Mouse (Mus musculus): ENCODE data around the gene Sncg.

Sncg gene

GRCm38 (mm10) chr14:34343078-34343477 is 31.5 kb downstream of the Sncg start:
- no peak for DNase-seq (ENCODE audit: low read depth, low spot score)

DNA sequence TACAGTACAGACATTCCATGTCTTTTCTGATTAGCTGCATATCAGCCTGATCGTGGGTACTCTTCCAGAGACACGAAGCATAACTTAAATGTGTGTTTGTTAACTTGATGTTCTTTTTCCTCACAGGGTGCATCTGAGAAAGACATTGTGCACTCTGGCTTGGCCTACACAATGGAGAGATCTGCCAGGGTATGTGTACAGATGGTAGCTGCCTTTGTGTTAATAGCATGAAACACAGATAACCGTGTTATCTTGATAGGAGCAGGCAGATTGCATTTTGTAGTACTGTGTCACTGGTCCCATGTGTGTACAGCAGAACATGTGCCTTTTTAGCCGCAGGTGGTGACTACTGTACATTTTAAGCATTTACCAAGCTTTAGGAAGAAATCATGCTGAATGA is 32.6 kb downstream of the Sncg start:
- DNase-seq (ENCODE audit: low read depth, low spot score), result no peak

DNA sequence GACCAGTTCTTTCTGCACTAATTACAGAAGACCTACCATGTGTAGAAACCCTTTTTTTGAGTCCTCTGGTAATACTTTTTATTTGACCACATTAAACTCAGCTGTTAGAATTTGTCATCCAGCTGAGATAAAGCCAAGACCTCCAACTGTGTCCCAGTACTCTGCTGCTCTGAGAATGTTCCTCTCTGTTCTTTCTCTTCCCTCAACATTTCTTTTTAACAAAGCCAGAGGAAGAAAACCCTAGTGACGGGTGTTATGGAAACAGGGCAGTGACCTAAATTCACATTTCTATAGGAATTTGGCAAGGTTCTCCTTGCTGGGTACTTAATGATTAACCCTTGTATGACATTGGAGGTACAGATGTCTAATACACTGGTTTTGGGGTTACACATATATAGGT is 35.1 kb downstream of the Sncg start:
- no peak for DNase-seq (ENCODE audit: low read depth, low spot score)

- no peak for DNase-seq (ENCODE audit: low read depth, low spot score)
Measured at GRCm38 (mm10) chr14:34332476-34332875, 42.1 kb downstream of the Sncg start.

DNA sequence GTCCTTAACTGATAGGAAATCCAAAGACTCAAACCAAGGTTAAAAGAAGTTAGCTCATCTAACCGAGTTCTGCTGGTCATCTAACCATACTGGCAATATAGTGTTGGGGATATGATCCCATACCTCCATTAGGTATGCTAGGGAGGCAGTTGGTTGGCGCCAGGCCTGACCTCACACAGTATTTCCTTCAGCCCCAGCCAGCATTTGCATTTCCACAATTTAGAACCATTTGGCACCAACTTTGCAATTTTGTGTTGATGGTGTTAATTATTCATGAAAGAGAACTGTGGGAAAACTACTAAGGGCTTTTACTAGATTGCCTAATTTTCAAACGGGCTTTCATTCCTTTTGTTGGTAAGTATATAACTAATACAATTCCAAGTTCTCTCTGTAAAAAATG is 42.7 kb downstream of the Sncg start:
- DNase-seq (ENCODE audit: low read depth, low spot score), result no peak

GRCm38 (mm10) chr14:34330657-34331158 is 43.9 kb downstream of the Sncg start:
- no peak for DNase-seq (ENCODE audit: low read depth, low spot score)

DNA sequence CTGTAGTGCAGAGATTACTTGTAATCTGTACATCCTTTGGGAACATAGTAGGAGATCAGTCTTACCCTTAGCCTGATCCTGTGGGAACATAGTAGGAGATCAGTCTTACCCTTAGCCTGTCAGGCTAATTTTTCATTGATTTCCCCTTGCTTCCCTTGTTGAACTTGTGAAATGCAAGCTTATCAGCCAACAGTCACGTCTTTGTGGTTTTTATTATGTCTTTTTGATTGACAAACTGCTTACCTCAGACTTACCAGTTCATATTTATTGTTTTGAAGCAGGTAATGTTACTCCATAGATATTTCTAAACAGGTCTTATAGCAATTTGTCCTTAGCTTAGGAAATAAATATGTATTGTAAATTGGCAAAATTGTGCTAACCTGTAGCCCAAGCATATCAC is 47.0 kb downstream of the Sncg start:
- DNase-seq (ENCODE audit: low read depth, low spot score), result no peak

GRCm38 (mm10) chr14:34326606-34327005 is 48.0 kb downstream of the Sncg start:
- no peak for DNase-seq (ENCODE audit: low read depth, low spot score)

- DNase-seq (ENCODE audit: low read depth, low spot score), result no peak
Measured at GRCm38 (mm10) chr14:34323576-34324085, 51.0 kb downstream of the Sncg start.

All from 3T3-L1 (cell line).